Mouse (Mus musculus) bone marrow, adult 2 months (tissue): Measurements from ENCODE around the gene Dcakd.

Experiments
- CTCF ChIP-seq: fragments of 200-500 bp; IDR thresholded peaks from 2 replicates; pipeline ENCODE4 v1.5.1; 2011; ENCODE audit warnings: low read length, control low read depth; ENCODE audit not compliant: control insufficient read depth, insufficient read depth
- POLR2A ChIP-seq: fragments of 200-500 bp; IDR thresholded peaks from 2 replicates; pipeline ENCODE4 v1.6.1; 2011; ENCODE audit warnings: low read depth, mild to moderate bottlenecking, control low read depth, low read length, borderline replicate concordance; ENCODE audit not compliant: control insufficient read depth

GRCm38 (mm10) chr11:103010454-103011205 is 17.5 kb downstream of the Dcakd start:
- TF ChIP-seq CTCF (no peak), POLR2A (no peak)
